Mouse (Mus musculus) ovary, postnatal 36 days (tissue): ENCODE measurements around the gene Nphp4.
A peak's percentile ranks its signal among the peaks of the same experiment; 100 is the strongest.
"Not testable (repeated sequence)": the region's sequence is repeated elsewhere in the genome, so short reads cannot be mapped to it uniquely, and the experiment has no call there.

ENCODE experiments used
- DNase-seq: peaks from one replicate; pipeline ENCODE4 v3.0.0; 2022; ENCODE audit warnings: low spot score, mixed read lengths

Nphp4 gene

GRCm38 (mm10) chr4:152478224-152478567, 1.7 kb downstream of the Nphp4 start:
- no peak for DNase-seq

- no peak for DNase-seq
Measured at GRCm38 (mm10) chr4:152480426-152480825, 3.9 kb downstream of the Nphp4 start.

DNA sequence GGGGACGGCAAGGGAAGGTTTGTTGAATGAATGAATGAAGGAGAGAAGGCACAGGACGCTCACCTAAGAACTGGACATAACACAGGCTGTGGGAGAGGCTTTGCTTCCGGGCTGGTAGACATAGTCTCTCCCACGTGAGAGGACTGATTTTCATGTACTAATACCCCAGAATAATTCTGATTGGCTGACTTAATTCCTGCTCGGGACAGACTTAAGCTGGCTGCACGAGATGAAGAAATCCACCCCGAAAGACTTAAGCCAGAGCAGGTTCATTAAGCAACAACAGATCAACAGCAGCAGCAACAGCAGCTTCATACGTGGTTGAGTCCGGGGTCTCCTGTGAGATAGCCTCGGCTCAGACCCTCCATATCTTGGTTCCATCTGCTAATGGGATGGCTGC, 11.5 kb downstream of the Nphp4 start:
- no peak for DNase-seq

DNA sequence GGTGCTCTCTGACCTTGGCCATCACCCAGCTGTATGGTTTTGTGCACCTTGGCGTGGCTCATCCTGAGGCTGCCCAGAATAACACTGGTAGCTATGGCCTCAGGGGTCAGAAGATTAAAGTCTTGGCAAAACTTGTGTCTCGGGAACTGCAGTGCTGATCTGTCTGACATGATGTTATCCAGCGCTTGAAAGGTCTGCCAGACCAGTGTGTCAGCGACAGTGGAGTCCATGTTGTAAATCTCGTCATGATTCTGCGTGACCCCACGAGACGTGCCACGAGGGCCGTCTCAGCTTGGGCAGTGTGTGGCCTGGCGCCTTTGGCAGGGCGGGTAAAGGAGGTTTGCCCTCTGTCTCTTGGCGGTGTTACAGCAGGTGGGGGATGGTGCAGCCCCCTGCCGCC, 13.8 kb downstream of the Nphp4 start:
- DNase-seq: no peak

DNA sequence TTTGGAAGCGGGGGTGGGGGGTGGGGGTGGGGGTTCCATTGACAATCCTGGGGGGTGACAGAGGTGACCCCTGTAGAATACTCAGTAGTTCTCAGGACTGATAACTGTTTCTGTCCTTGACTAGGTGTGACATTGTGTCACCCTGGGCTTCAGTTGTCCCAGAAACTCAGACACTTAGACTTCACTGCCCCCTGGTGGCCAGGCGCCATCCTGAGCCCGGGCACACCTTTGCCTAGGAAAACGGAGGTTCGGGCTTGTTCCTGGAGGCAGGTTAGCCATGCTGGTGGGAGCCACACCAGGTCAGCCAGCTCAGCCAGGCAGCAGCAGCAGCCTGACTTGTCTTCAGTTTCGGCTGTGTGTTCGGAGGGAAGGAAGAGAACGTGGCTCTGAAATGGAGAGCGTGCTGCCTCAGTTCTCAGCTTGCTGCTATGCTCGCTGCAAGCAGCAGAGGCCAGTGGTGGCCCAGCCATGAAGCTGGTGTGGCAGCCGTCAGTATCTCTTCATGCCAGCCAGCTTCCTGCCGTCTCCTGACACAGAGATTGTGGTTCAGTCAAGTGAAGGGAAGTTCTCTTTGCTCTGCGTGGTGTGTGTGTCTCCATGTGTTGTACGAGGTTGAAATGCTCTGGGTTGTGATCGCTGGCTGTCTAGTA, 14.9 kb downstream of the Nphp4 start:
- DNase-seq: peak; percentile 59

GRCm38 (mm10) chr4:152494360-152494879, 17.9 kb downstream of the Nphp4 start:
- no peak for DNase-seq

DNA sequence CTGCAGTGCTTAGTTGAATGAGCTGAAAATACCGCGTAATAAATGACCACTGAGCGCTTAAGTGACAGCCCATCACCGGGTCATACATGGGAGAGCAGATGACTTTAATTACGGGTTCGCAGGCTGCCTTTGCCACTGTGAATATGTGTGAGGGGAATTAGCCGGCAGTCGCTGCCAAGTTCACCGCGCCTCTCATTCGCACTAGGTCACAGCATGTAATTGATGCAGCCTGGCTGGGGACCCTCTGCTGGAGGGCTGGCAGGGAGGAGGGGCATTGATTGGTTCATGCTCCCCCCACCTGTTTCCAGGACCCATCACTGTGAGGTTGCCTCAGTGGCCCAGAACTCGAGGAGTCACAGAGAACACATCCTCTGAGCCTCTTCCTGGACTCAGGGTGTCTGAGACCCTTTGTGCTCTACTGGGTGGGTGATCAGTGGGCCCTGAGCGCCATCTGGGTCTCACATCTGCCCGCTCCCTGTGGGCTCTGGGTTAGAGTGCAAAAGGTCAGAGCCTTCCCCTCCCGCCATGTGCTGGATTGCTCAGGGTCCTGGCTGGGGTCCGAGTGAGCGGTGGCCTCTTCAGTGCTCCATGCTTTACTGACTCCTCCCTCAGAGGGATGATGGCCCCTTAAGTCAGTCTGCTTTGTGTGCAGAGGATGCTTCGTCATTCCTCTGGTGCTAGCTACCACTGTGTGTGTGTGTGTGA, 35.9 kb downstream of the Nphp4 start:
- no peak for DNase-seq

DNA sequence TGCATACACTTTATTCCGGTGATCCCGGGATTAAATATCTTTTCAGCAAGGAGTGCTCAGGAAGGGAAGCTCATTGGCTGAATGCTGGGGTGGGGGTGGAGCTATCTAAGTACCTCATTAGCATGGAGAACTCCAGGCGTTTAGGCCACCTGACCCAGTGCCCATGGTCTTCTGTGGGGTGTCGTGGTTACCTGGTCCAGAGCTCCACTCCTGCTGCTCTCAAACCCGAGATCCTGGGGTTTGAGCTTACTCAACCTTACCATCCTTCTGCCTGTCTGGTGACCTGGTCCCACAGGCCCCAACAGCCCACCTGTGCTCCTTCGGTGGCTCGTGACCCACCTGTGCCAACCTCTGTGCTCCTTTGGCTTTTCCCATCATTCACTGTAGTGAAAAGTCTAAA, 38.4 kb downstream of the Nphp4 start:
- DNase-seq: no peak

GRCm38 (mm10) chr4:152519106-152519505, 42.6 kb downstream of the Nphp4 start:
- no peak for DNase-seq

DNA sequence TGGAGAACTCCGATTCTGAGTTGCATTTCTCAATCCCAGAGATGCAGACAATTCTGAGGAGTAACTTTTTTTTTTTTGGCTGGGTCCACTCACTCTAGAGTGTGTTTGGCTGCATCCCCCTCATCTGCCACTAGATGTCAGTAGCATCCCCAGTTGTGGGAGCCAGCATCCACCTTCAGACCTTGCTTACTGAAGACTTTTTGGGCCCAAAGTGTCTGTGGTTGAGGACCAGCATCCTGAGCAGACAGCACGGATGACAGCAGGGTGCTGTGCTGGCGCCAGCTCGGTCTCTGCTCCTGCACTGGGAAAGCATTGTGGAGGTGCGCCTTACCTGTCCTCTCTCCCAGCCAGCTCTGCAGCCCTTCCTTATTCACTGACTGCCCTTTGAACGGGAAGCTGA, 43.6 kb downstream of the Nphp4 start:
- peak; percentile 41 for DNase-seq

DNA sequence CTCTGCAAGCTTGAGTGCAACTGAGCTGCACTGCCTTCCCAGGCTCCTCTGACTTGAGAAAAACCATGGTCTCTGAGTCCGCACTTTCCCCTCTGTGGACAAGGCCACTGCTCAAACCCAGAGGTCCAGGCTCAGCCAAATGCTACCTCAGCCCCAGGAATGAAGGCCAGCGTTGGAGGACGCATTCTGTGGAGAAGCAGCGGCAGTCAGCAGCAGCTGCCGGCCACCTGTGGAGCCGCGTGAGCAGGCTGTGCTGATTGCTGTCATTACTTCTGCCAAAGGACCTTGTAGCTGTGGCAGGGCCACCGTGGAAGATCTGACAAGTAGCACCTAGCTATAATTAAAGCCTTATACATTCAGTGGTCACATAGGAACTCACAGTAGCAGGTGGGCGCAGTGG, 56.4 kb downstream of the Nphp4 start:
- no peak for DNase-seq

DNA sequence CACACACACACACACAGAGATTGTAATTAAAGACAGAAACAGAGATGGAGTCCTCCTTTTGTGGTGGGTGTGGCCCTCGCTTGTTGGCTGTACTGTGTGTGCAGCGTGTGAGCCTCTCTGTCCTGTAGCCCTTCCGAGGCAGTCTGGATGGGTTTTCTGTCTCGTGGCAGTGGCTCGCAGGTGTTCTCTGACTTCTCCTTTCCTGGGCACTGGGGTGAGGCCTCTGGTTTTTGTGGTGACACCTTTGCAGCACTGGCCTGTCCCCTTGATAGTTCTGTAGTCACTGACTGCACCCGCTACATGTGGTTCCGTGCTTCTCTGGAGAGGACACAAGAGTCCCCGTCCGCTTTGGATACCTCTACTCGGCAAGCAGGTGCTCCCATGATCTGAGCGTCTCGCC, 63.2 kb downstream of the Nphp4 start:
- DNase-seq: no peak

GRCm38 (mm10) chr4:152541172-152541571, 64.7 kb downstream of the Nphp4 start:
- DNase-seq: no peak

GRCm38 (mm10) chr4:152542447-152542846, 65.9 kb downstream of the Nphp4 start:
- no peak for DNase-seq

DNA sequence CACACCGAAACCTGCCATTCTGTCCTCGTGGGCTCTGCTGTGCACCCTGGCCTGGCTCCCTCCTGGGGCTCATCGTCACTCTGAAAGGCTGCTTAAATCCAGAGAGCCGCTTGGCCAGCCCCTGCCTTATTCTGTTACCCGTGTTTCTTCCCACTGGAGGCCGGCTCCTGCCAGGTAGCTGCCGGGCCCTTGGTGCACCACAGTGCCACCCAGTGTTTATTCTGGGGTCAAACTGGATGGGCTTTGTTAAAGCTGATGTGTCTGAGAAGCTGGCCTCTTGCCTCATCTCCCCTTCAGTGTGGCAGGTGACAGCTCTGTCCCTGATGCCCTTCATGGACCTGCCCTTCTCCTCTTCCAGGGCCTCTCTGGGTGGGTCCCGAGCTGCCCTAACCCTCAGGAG, 70.0 kb downstream of the Nphp4 start:
- no peak for DNase-seq

DNA sequence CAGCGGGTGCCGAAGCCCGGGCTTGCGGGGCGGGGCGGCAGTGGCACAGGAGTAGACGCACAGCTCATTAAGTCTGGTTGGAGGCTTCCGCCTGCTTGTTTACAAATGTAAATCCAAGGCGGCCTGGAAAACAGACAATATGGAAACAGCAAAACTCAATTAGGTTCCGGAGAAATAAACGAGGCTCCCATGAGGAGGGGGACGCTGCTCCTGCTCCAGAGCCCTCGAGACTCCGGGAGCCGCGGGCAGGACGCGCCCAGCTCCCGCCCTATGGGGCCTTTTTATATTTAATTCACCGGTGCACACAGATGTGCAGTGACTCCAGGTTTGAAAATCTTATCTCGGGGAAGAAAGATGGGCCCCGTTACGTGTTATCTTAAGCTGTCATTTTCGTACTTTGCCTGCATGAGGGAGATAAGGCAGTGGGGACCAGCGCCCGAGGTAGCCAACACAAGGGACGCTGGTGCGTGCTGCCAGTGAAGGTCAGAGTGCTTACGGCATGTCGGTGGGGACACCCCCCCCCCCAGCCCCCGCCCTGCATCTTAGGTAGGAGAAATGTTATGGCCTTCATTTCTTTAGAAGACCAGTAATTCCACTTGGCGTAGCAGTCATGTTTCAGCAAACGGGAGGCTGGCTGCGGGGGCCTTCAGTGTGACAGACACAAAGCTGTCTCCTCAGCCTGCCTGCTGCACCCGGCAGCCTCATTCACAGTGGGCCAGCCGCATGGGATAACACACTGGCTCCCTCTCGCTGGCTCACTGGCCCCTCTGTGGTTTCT, 71.6 kb downstream of the Nphp4 start:
- no peak for DNase-seq

GRCm38 (mm10) chr4:152549507-152550202, 73.1 kb downstream of the Nphp4 start:
- DNase-seq: no peak

GRCm38 (mm10) chr4:152550203-152550549, 73.7 kb downstream of the Nphp4 start:
- no peak for DNase-seq

DNA sequence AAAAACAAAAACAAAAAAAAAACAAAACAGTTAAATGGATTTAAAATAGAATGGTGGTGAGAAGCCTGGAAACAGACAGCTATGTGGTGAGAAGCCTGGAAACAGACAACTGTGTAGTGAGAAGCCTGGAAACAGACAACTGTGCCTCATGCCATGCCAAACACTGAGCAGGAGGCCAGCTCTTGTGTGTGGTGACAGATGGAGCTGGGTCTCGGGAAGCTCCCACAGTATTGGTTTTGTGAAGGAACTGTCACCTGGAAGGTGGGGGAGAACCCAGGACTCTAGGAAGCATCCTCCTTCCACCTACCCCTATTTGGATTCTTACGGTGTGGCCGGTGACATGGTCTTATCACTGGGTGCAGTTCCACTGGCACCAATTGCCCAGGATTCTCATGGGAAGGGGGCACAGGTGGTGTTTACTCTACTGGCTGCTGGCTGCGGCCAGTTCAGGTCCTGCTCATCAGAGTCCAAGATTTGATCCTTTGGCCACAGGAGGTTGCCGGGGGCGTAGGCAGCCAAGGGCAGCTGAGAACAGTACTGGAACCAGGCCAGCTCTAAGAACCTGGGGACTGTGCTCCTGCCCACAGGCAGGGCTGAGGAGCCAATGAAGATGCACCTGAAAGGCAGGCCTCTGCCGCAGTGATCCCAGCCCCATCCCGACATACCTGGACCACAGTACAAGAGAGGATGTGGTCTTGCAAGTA, 77.2 kb downstream of the Nphp4 start:
- no peak for DNase-seq

DNA sequence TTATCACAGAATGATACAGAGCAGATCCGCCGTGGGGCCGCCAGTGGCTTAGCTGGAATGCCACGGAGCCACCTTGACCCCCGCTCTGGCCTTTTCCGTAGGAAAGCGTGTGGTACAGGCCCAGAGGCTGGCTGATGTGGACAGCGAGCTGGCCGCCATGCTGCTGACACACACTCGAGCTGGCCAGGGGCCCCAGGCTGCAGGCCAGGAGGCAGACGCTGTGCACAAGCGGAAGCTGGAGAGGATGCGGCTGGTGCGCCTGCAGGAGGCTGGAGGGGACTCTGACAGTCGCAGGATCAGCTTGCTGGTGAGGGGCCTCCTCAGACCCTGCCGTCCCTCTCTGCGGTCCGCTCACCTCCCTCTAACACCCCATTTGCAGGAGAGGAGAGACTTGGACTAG, 77.9 kb downstream of the Nphp4 start:
- DNase-seq: no peak

GRCm38 (mm10) chr4:152555806-152556205, 79.3 kb downstream of the Nphp4 start:
- not testable (repeated sequence) for DNase-seq

DNA sequence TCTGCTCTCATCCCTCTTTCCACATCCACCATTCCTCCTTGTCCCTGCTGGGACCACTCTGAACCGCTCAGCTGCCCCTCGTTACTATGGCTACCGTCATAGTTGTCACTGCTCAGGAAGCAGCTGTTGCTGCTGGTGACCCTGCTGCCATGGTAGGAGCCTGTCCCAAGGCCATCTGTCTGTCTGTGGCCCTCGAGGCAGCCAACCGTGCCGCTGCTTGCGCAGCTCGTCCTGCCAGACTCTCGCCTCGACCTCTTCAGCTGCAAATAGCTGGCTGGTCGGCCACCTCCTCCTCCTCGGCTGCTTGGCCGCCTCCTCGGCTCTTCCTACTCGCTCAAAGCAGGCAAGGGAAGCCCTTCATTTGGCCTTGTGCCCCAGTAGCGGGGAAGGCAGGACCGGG, 81.7 kb downstream of the Nphp4 start:
- peak; percentile 11 for DNase-seq
